Mouse (Mus musculus) forebrain, embryonic 14.5 days (tissue): Measurements from ENCODE around the gene Tyw5. TPM values are rescaled to one million over a fixed set of nuclear protein-coding genes. Genes with fewer than 3 reads are reported as not detected.

Experiments
- ATAC-seq: fragments of 200-750 bp; cut with Nextera tagmentation; 2 replicates; pipeline ENCODE4 v1.8.0; 2017; ENCODE audit warnings: mild to moderate bottlenecking, moderate library complexity
- DNase-seq: peaks from one replicate; pipeline ENCODE4 v3.0.0-alpha.2; 2015; ENCODE audit warnings: low spot score
- H3K27ac ChIP-seq: fragments of 300-500 bp; sonication (generic); 2 replicates; pipeline ENCODE4 v1.5.1; 2014; ENCODE audit warnings: low read depth, mild to moderate bottlenecking, control low read depth, low read length, moderate library complexity
- H3K27me3 ChIP-seq: fragments of 300-500 bp; sonication (generic); replicated peaks from 2 replicates; pipeline ENCODE4 v1.6.1; 2014; ENCODE audit warnings: low read length, control low read depth, mixed read lengths; ENCODE audit not compliant: control insufficient read depth, insufficient read depth
- H3K36me3 ChIP-seq: fragments of 300-500 bp; sonication (generic); 2 replicates; pipeline ENCODE4 v1.6.1; 2014; ENCODE audit warnings: low read length, control low read depth; ENCODE audit not compliant: control insufficient read depth, insufficient read depth
- H3K4me1 ChIP-seq: fragments of 300-500 bp; sonication (generic); 2 replicates; pipeline ENCODE4 v1.6.1; 2014; ENCODE audit warnings: antibody characterized with exemption, low read length, control low read depth; ENCODE audit not compliant: control insufficient read depth, insufficient read depth
- H3K4me2 ChIP-seq: fragments of 300-500 bp; sonication (generic); 2 replicates; pipeline ENCODE4 v1.6.1; 2014; ENCODE audit warnings: mild to moderate bottlenecking, control low read depth, low read length
- H3K4me3 ChIP-seq: fragments of 300-500 bp; sonication (generic); 2 replicates; pipeline ENCODE4 v1.5.1; 2014; ENCODE audit warnings: low read depth, low read length, control low read depth
- H3K9ac ChIP-seq: fragments of 300-500 bp; sonication (generic); 2 replicates; pipeline ENCODE4 v1.6.1; 2014; ENCODE audit warnings: mild to moderate bottlenecking, low read length, control low read depth, moderate library complexity
- H3K9me3 ChIP-seq: fragments of 300-500 bp; sonication (generic); replicated peaks from 2 replicates; pipeline ENCODE4 v1.6.1; 2016; ENCODE audit warnings: low read length, control low read depth, mixed read lengths; ENCODE audit not compliant: control insufficient read depth
- WGBS: fragments of 180-500 bp; shearing (Covaris S2); extraction: QIAGEN DNeasy Blood & Tissue Kit; methylation state at CpG from one replicate; pipeline ENCODE4 v1.1.7; 2014; 5-methylcytosine and 5-hydroxymethylcytosine counted together
- polyA plus RNA-seq: library from polyadenylated mRNA; unstranded; fragments of >200 nt; fragmentation: Nextera tagmentation; extraction: Ambion mirVana; gene quantifications from 2 replicates; pipeline ENCODE4 v1.2.1, GENCODE M21; 2014

Gene Tyw5
- polyA plus RNA-seq = 19.8 and 23.6 TPM in 2 replicates

- Histone ChIP-seq H3K27ac (peak within 1 kb of the TSS; percentile 89), H3K4me1 (peaks cover 16% of the 10 kb centered on the region), H3K27me3 (no peaks in the 10 kb centered on the region), H3K9ac (peak within 1 kb of the TSS; percentile 89), H3K4me3 (peak within 1 kb of the TSS; percentile 77), H3K36me3 (no peaks in the 10 kb centered on the region), H3K9me3 (no peaks in the 10 kb centered on the region), H3K4me2 (peak within 1 kb of the TSS; percentile 75)
- DNase-seq (peak; percentile 85), ATAC-seq (peak; percentile 93)
- under 1% methylated on average over 71 of the region's 72 CpGs for WGBS
Observed at GRCm38 (mm10) chr1:57406187-57407151, at the start of gene Tyw5, which contains the start of gene Maip1. TSS of gene Tyw5 (minus strand) at chr1:57407101. TSS of gene Maip1 (plus strand) at chr1:57406328.

GRCm38 (mm10) chr1:57450241-57450640 lies 43.3 kb upstream of the Tyw5 start:
- H3K27ac ChIP-seq = no peak overlapping the region
- no peaks in the 10 kb centered on the region for H3K36me3 ChIP-seq
- DNase-seq = no peak
- no peaks in the 10 kb centered on the region for H3K27me3 ChIP-seq
- no peak for ATAC-seq
- H3K4me2 ChIP-seq = no peak overlapping the region
- 85% methylated on average over 1 of the region's 1 CpGs for WGBS
- H3K4me1 ChIP-seq = no peaks in the 10 kb centered on the region
- H3K4me3 ChIP-seq = no peak overlapping the region
- H3K9me3 ChIP-seq = no peaks in the 10 kb centered on the region
- H3K9ac ChIP-seq = no peak overlapping the region

GRCm38 (mm10) chr1:57445679-57446078 lies 38.8 kb upstream of the Tyw5 start:
- no peak overlapping the region for H3K4me3 ChIP-seq
- 75% methylated on average over 10 of the region's 10 CpGs for WGBS
- H3K36me3 ChIP-seq = no peaks in the 10 kb centered on the region
- no peak overlapping the region for H3K9ac ChIP-seq
- no peaks in the 10 kb centered on the region for H3K9me3 ChIP-seq
- H3K27me3 ChIP-seq = no peaks in the 10 kb centered on the region
- H3K27ac ChIP-seq = no peak overlapping the region
- no peak overlapping the region for H3K4me2 ChIP-seq
- no peaks in the 10 kb centered on the region for H3K4me1 ChIP-seq
- ATAC-seq (no peak), DNase-seq (no peak)

GRCm38 (mm10) chr1:57440771-57441170 lies 33.9 kb upstream of the Tyw5 start:
- Histone ChIP-seq H3K4me3 (no peak overlapping the region), H3K27me3 (no peaks in the 10 kb centered on the region), H3K4me2 (no peak overlapping the region), H3K9me3 (no peaks in the 10 kb centered on the region), H3K4me1 (peaks cover 2% of the 10 kb centered on the region; the same call in 1 of the 2 replicates), H3K36me3 (no peaks in the 10 kb centered on the region), H3K27ac (no peak overlapping the region), H3K9ac (no peak overlapping the region)
- ATAC-seq (no peak), DNase-seq (no peak)
- 75% methylated on average over 4 of the region's 4 CpGs for WGBS

- Histone ChIP-seq H3K27me3 (no peaks in the 10 kb centered on the region), H3K27ac (no peak overlapping the region), H3K9ac (no peak overlapping the region), H3K4me3 (no peak overlapping the region), H3K36me3 (no peaks in the 10 kb centered on the region), H3K4me2 (no peak overlapping the region), H3K4me1 (peaks cover 2% of the 10 kb centered on the region; the same call in 1 of the 2 replicates), H3K9me3 (no peaks in the 10 kb centered on the region)
- WGBS = 83% methylated on average over 6 of the region's 6 CpGs
- ATAC-seq (no peak), DNase-seq (no peak)
Observed at GRCm38 (mm10) chr1:57439026-57439425, 32.1 kb upstream of the Tyw5 start.

- Histone ChIP-seq H3K4me3 (no peak overlapping the region), H3K36me3 (no peaks in the 10 kb centered on the region), H3K9me3 (no peaks in the 10 kb centered on the region), H3K27me3 (no peaks in the 10 kb centered on the region), H3K9ac (peak overlapping the region; percentile 22), H3K4me2 (peak overlapping the region; percentile 39), H3K4me1 (peaks cover 2% of the 10 kb centered on the region; the same call in 1 of the 2 replicates), H3K27ac (no peak overlapping the region)
- ATAC-seq (peak; percentile 80; the same call in 1 of the 2 replicates), DNase-seq (peak; percentile 74)
- 26% methylated on average over 9 of the region's 9 CpGs for WGBS
Observed at GRCm38 (mm10) chr1:57436954-57437353, 30.1 kb upstream of the Tyw5 start.

GRCm38 (mm10) chr1:57436408-57436807 lies 29.5 kb upstream of the Tyw5 start:
- H3K9me3 ChIP-seq = no peaks in the 10 kb centered on the region
- DNase-seq (peak; percentile 30), ATAC-seq (0 out of 2 replicates have a peak, but pooled peaks have one; percentile 52)
- H3K36me3 ChIP-seq = no peaks in the 10 kb centered on the region
- H3K4me3 ChIP-seq = no peak overlapping the region
- H3K9ac ChIP-seq = peak overlapping the region; percentile 22
- H3K4me1 ChIP-seq = peaks cover 2% of the 10 kb centered on the region; the same call in 1 of the 2 replicates
- 60% methylated on average over 9 of the region's 9 CpGs for WGBS
- H3K27me3 ChIP-seq = no peaks in the 10 kb centered on the region
- peak overlapping the region; percentile 39 for H3K4me2 ChIP-seq
- no peak overlapping the region for H3K27ac ChIP-seq

- 90% methylated on average over 7 of the region's 7 CpGs for WGBS
- no peaks in the 10 kb centered on the region for H3K9me3 ChIP-seq
- no peaks in the 10 kb centered on the region for H3K27me3 ChIP-seq
- ATAC-seq (no peak), DNase-seq (no peak)
- no peak overlapping the region for H3K4me3 ChIP-seq
- H3K27ac ChIP-seq = no peak overlapping the region
- peaks cover 17% of the 10 kb centered on the region; the same call in 1 of the 2 replicates for H3K4me1 ChIP-seq
- H3K36me3 ChIP-seq = no peaks in the 10 kb centered on the region
- no peak overlapping the region for H3K4me2 ChIP-seq
- H3K9ac ChIP-seq = no peak overlapping the region
Observed at GRCm38 (mm10) chr1:57433141-57433540, 26.2 kb upstream of the Tyw5 start.
